Mouse (Mus musculus) CH12.LX (cell line): ENCODE measurements around the gene Ccdc24.

Source experiments
- CHD2 ChIP-seq: IDR thresholded peaks from 2 replicates; pipeline ENCODE4 v1.6.1; 2011; ENCODE audit warnings: low read length, improper control_type of control experiment
- CTCF ChIP-seq, 2 experiments: IDR thresholded peaks in 1 of 2; conservative IDR thresholded peaks in 1 of 2; 2 replicates each; pipeline ENCODE4 v1.5.1; 2011 to 2012; ENCODE audit warnings: low read depth in 2 of 2, low read length in 2 of 2, improper control_type of control experiment in 1 of 2, inconsistent platforms in 1 of 2, mild to moderate bottlenecking in 1 of 2, moderate library complexity in 1 of 2
- HCFC1 ChIP-seq: IDR thresholded peaks from 2 replicates; pipeline ENCODE4 v1.6.1; 2012; ENCODE audit warnings: low read depth, mild to moderate bottlenecking, inconsistent platforms, low read length, improper control_type of control experiment
- JUN ChIP-seq: IDR thresholded peaks from 2 replicates; pipeline ENCODE4 v1.6.1; 2011; ENCODE audit warnings: low read depth, mild to moderate bottlenecking, low read length, improper control_type of control experiment, moderate library complexity; ENCODE audit not compliant: insufficient read depth
- NELFE ChIP-seq: IDR thresholded peaks from 2 replicates; pipeline ENCODE4 v1.6.1; 2011; ENCODE audit warnings: low read depth, low read length, improper control_type of control experiment
- POLR2A ChIP-seq: IDR thresholded peaks from 2 replicates; pipeline ENCODE4 v1.6.1; 2011; ENCODE audit warnings: low read depth, mild to moderate bottlenecking, improper control_type of control experiment, low read length
- RCOR1 ChIP-seq: conservative IDR thresholded peaks from 2 replicates; pipeline ENCODE4 v1.6.1; 2012; ENCODE audit warnings: low read depth, mild to moderate bottlenecking, inconsistent platforms, low read length, improper control_type of control experiment
- TCF12 ChIP-seq: IDR thresholded peaks from 2 replicates; pipeline ENCODE4 v1.6.1; 2014; ENCODE audit warnings: low read depth, mild to moderate bottlenecking, inconsistent platforms, low read length, improper control_type of control experiment
- ZC3H11A ChIP-seq: IDR thresholded peaks from 2 replicates; pipeline ENCODE4 v1.6.1; 2012; ENCODE audit warnings: low read depth, mild to moderate bottlenecking, inconsistent platforms, low read length, improper control_type of control experiment

DNA sequence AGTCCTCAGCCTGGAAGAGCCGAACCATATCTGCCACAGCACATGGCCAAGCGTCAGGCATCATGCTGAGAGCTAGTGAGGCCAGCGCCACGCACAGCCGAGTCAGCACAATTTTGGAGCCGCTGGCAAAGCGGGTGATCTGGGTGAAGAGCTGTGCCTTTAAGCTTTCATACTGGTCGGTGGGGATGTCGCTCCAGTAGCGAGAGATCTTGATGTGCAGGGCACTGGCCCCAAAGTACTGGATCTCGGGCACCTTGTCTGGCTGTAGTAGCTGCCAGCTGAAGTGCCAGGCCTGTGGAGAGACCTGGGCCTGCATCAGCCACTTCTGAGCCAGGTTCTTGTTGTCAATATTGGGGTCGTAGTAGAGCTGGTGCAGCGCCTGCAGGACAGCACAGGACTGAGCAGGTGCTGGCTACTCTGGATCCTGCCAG is 39.8 kb upstream of the Ccdc24 start:
- TF ChIP-seq CTCF (conservative IDR thresholded peaks at IDR 0.05 in 1 of 2, IDR thresholded peaks at IDR 0.05 in 1 of 2; ENCODE audit: low read depth in 2 of 2, low read length in 2 of 2) (no peak), CHD2 (no peak), TCF12 (no peak), NELFE (no peak), HCFC1 (no peak), JUN (no peak), POLR2A (no peak), ZC3H11A (no peak), RCOR1 (no peak)
